In genomic region chr10:78351564-78351886, GRCm38 (mm10) we compare ENCODE assay signal across 9 mouse cellular contexts. TPM values are rescaled to one million over a fixed set of nuclear protein-coding genes. Genes with fewer than 3 reads are reported as not detected.
DNase-seq lines count a peak whose midpoint lies in the region; ATAC-seq and TF ChIP-seq lines count a peak whose summit lies in the region.
"Had no signal": no experiment of that assay in that cellular context is flagged by ENCODE, and none has a peak within 500 bp of the region (broad histone marks: within the 10 kb centered on the region; RNA-seq: fewer than 3 reads in every experiment).

No protein-coding gene starts in this region.

- no peak for ATAC-seq in hindbrain, embryonic 12.5 days (ENCODE audit: low FRiP score)
- no peak for ATAC-seq in liver, embryonic 13.5 days (ENCODE audit: low read depth)
- ATAC-seq in megakaryocyte-erythroid progenitor cell, adult 5-6 weeks (replicated peaks; ENCODE audit: low FRiP score, low TSS enrichment, poor library complexity, severe bottlenecking): no peak
- ATAC-seq: Patski had no signal

- no peak for DNase-seq in heart, adult 2 months
- DNase-seq in heart, postnatal 25 days (ENCODE audit: low spot score): no peak
- DNase-seq in ES-E14 (ENCODE audit: low read depth, low spot score): no peak
- no peak for DNase-seq in liver, embryonic 13.5 days
- DNase-seq in spleen, adult 12 weeks (ENCODE audit: low spot score): no peak
- no peak for DNase-seq in adrenal gland, postnatal 25 days

- WGBS in heart, adult 2 months: 2% methylated on average over 13 of the region's 13 CpGs
- WGBS in hindbrain, embryonic 12.5 days: 4% methylated on average over 13 of the region's 13 CpGs
- WGBS in liver, embryonic 13.5 days (ENCODE audit: insufficient replicate concordance): 6% methylated on average over 13 of the region's 13 CpGs

- H3K9ac ChIP-seq in heart, adult 2 months (ENCODE audit: low read depth, low read length): peak overlapping the region; percentile 90
- peak overlapping the region; percentile 79 for H3K9ac ChIP-seq in ES-E14 (ENCODE audit: insufficient read depth, low read depth, low read length, poor library complexity, severe bottlenecking)
- H3K9ac ChIP-seq in hindbrain, embryonic 12.5 days: peak overlapping the region; percentile 98
- peak overlapping the region; percentile 83 for H3K9ac ChIP-seq in liver, embryonic 13.5 days

- peaks cover 4% of the 10 kb centered on the region for H3K4me1 ChIP-seq in heart, adult 2 months (ENCODE audit: control insufficient read depth, insufficient read depth, low read length)
- peaks cover 0 to 14% of the 10 kb centered on the region in 2 experiments; a peak in 2 of 4 replicates for H3K4me1 ChIP-seq in ES-E14 (ENCODE audit: control insufficient read depth in 2 of 2, insufficient read depth in 2 of 2, low read length in 2 of 2, poor library complexity in 1 of 2)
- H3K4me1 ChIP-seq in hindbrain, embryonic 12.5 days: peaks cover 27% of the 10 kb centered on the region
- H3K4me1 ChIP-seq in liver, embryonic 13.5 days (replicated peaks): peaks cover 23% of the 10 kb centered on the region

- H3K4me3 ChIP-seq in heart, adult 2 months: peak overlapping the region; percentile 92
- peak overlapping the region; percentile 76 to 81 for H3K4me3 ChIP-seq in ES-E14 (ENCODE audit: insufficient read depth in 1 of 2, low read depth in 1 of 2, low read length in 2 of 2, poor library complexity in 1 of 2, severe bottlenecking in 1 of 2)
- peak overlapping the region; percentile 86 for H3K4me3 ChIP-seq in hindbrain, embryonic 12.5 days
- H3K4me3 ChIP-seq in liver, embryonic 13.5 days (replicated peaks): peak overlapping the region; percentile 75

- H3K27me3 ChIP-seq in heart, adult 2 months (ENCODE audit: control insufficient read depth, insufficient read depth, low read length): no peaks in the 10 kb centered on the region
- H3K27me3 ChIP-seq in hindbrain, embryonic 12.5 days: no peaks in the 10 kb centered on the region
- H3K27me3 ChIP-seq in liver, embryonic 13.5 days: peaks cover 79% of the 10 kb centered on the region
- H3K27me3 ChIP-seq: Patski had no signal

- H3K36me3 ChIP-seq in heart, adult 2 months (ENCODE audit: control insufficient read depth, insufficient read depth, low read length): no peaks in the 10 kb centered on the region
- H3K36me3 ChIP-seq in ES-E14 (ENCODE audit: control insufficient read depth, insufficient read depth, low read length, poor library complexity, severe bottlenecking): no peaks in the 10 kb centered on the region; the same call in 1 of the 2 replicates
- H3K36me3 ChIP-seq in hindbrain, embryonic 12.5 days: no peaks in the 10 kb centered on the region
- no peaks in the 10 kb centered on the region for H3K36me3 ChIP-seq in liver, embryonic 13.5 days

- H3K79me2 ChIP-seq in heart, adult 2 months (replicated peaks; ENCODE audit: control insufficient read depth, insufficient read depth, low read length): peaks cover 3% of the 10 kb centered on the region; the same call in 1 of the 2 replicates

- TF ChIP-seq EP300 in heart, adult 2 months (IDR thresholded peaks at IDR 0.05; ENCODE audit: insufficient read depth, low read depth, low read length): no peak

- peak overlapping the region; percentile 83 for H3K4me2 ChIP-seq in hindbrain, embryonic 12.5 days (replicated peaks)
- H3K4me2 ChIP-seq in liver, embryonic 13.5 days: peak overlapping the region; percentile 88

- no peak for TF ChIP-seq CTCF in heart, adult 2 months (IDR thresholded peaks at IDR 0.05)

- peak overlapping the region; percentile 84 for H3K27ac ChIP-seq in heart, adult 2 months
- no peak overlapping the region for H3K27ac ChIP-seq in ES-E14 (ENCODE audit: insufficient read depth, low read depth, low read length, poor library complexity, severe bottlenecking)
- peak overlapping the region; percentile 70; the same call in 1 of the 2 replicates for H3K27ac ChIP-seq in hindbrain, embryonic 12.5 days
- peak overlapping the region; percentile 23; the same call in 1 of the 2 replicates for H3K27ac ChIP-seq in liver, embryonic 13.5 days

- TF ChIP-seq POLR2A in heart, adult 2 months (IDR thresholded peaks at IDR 0.05; ENCODE audit: insufficient read depth, low read depth, low read length): no peak

- in situ Hi-C loops in ES-E14 (cut with MboI; ENCODE audit: low sequenced_read_pairs in 2 of 2, unreplicated experiment in 2 of 2): no loop called here

- intact Hi-C loops in heart, adult 2 months (cut with DNase I): loop anchor here (2.0 to 5.0 kb wide), 2 partner anchors 36 to 73 kb away; no protein-coding TSS in a partner anchor
- intact Hi-C loops in heart, postnatal 25 days (cut with DNase I): loop anchor here (5.0 kb wide), 1 partner anchor 36 kb away; no protein-coding TSS in a partner anchor

- no peaks in the 10 kb centered on the region for H3K9me3 ChIP-seq in ES-E14 (ENCODE audit: control insufficient read depth, insufficient read depth, low read depth, low read length)
- H3K9me3 ChIP-seq in hindbrain, embryonic 12.5 days (replicated peaks): no peaks in the 10 kb centered on the region
- no peaks in the 10 kb centered on the region for H3K9me3 ChIP-seq in liver, embryonic 13.5 days (replicated peaks)

TF ChIP-seq in ES-E14, 5 proteins besides CTCF, POLR2A, EP300 and RAD21:
- no peak for TF ChIP-seq CHD2 (IDR thresholded peaks at IDR 0.05; ENCODE audit: low read depth, low read length)
- TF ChIP-seq ZNF384 (IDR thresholded peaks at IDR 0.05; ENCODE audit: low read depth, low read length): 0 out of 2 replicates have a peak, but pooled peaks have one; percentile 37
TF ChIP-seq in ES-E14: peak in this region for 1.

RNA-seq across cellular contexts. Expression of gene Agpat3, which starts 0.8 kb away (rescaled TPM):
- total RNA-seq in heart, adult 2 months (2021): 100 to 1,000 TPM; 209 to 232 TPM
- polyA plus RNA-seq in heart, adult 2 months (2012; rRNA removed): 286 and 366 TPM in 2 replicates
- 100 to 1,000 TPM; 204 to 227 TPM for total RNA-seq in heart, postnatal 25 days (2021)
- 52.0 and 54.0 TPM in 2 replicates for total RNA-seq in ES-E14 (2012; rRNA removed)
- 59.2 and 59.7 TPM in 2 replicates for polyA plus RNA-seq in hindbrain, embryonic 12.5 days (2016; fragmentation: Nextera tagmentation; extraction: Ambion mirVana)
- polyA plus RNA-seq in liver, embryonic 13.5 days (2015; fragmentation: Nextera tagmentation; extraction: Ambion mirVana): 18.1 and 19.5 TPM in 2 replicates
- 20.4 and 22.9 TPM in 2 replicates for total RNA-seq in megakaryocyte-erythroid progenitor cell, adult 5-6 weeks (2014; fragmentation: Nextera tagmentation)
- 11.6 and 23.9 TPM in 2 replicates for total RNA-seq in megakaryocyte-erythroid progenitor cell, adult 5-6 weeks (2017)
- 334 and 362 TPM in 2 replicates for total RNA-seq in adrenal gland, postnatal 25 days (2021)
